In genomic region chr6:11594936-11595335, GRCm38 (mm10) we compare ENCODE assay signal across 11 mouse cellular contexts.
DNase-seq lines count a peak whose midpoint lies in the region; ATAC-seq lines count a peak whose summit lies in the region.
"Had no signal": no experiment of that assay in that cellular context is flagged by ENCODE, and none has a peak within 500 bp of the region (broad histone marks: within the 10 kb centered on the region; RNA-seq: fewer than 3 reads in every experiment).

No protein-coding gene starts in this region.

- H3K4me1 ChIP-seq in limb, embryonic 11.5 days (ENCODE audit: control insufficient read depth, insufficient read depth, low read length) = 0 out of 2 replicates have a peak, but pooled peaks cover 3% of the 10 kb centered on the region
- H3K4me1 ChIP-seq: stomach, embryonic 15.5 days had no signal

- no peak overlapping the region for H3K4me3 ChIP-seq in limb, embryonic 11.5 days (ENCODE audit: low read depth, low read length)
- H3K4me3 ChIP-seq: gastrocnemius, adult 2 months; stomach, embryonic 15.5 days had no signal

- peak; percentile 16 for DNase-seq in embryo, embryonic 10 days (ENCODE audit: low spot score)
- no peak for DNase-seq in embryo, embryonic 9.5 days (ENCODE audit: extremely low spot score)
- DNase-seq in layer of hippocampus, adult 9-11 months = peak; percentile 2
- DNase-seq in layer of hippocampus, adult 18-20 months (ENCODE audit: low spot score in 2 of 2) = no peak
- DNase-seq in adrenal gland, postnatal 14 days = peak; percentile 40
- peak; percentile 30 for DNase-seq in limb, embryonic 11.5 days (ENCODE audit: low spot score)
- no peak for DNase-seq in urinary bladder, adult 18-20 months (ENCODE audit: low spot score in 2 of 2)
- no peak for DNase-seq in heart, adult 18-20 months
- DNase-seq: gastrocnemius, adult 2 months; kidney, adult 8-10 months had no signal

- H3K4me2 ChIP-seq in limb, embryonic 11.5 days (ENCODE audit: low read depth, severe bottlenecking) = no peak overlapping the region
- H3K4me2 ChIP-seq: stomach, embryonic 15.5 days had no signal

- no peak overlapping the region for H3K9ac ChIP-seq in limb, embryonic 11.5 days (ENCODE audit: low read length)
- H3K9ac ChIP-seq: stomach, embryonic 15.5 days had no signal

- WGBS in limb, embryonic 11.5 days = 34% methylated on average over 2 of the region's 2 CpGs

- no peaks in the 10 kb centered on the region for H3K27me3 ChIP-seq in limb, embryonic 11.5 days (ENCODE audit: control insufficient read depth, insufficient read depth, low read length)
- H3K27me3 ChIP-seq: stomach, embryonic 15.5 days had no signal

- ATAC-seq in limb, embryonic 11.5 days (ENCODE audit: insufficient number of reproducible peaks, low FRiP score, low TSS enrichment, low read depth) = no peak

- H3K9me3 ChIP-seq in limb, embryonic 11.5 days (ENCODE audit: control insufficient read depth, low read length) = no peaks in the 10 kb centered on the region
- H3K9me3 ChIP-seq: stomach, embryonic 15.5 days had no signal

- H3K27ac ChIP-seq in limb, embryonic 11.5 days (replicated peaks; ENCODE audit: low read depth, low read length) = no peak overlapping the region
- H3K27ac ChIP-seq: gastrocnemius, adult 2 months; stomach, embryonic 15.5 days had no signal

- no peaks in the 10 kb centered on the region for H3K36me3 ChIP-seq in limb, embryonic 11.5 days (ENCODE audit: control insufficient read depth, insufficient read depth, low read length)
- H3K36me3 ChIP-seq: stomach, embryonic 15.5 days had no signal

Comparison
In these comparisons a context has a peak if more than half of its experiments do, and no peak if none do; other contexts are left out.
1. DNase-seq: peak in embryo, embryonic 10 days (single experiment), layer of hippocampus, adult 9-11 months (single experiment), adrenal gland, postnatal 14 days (single experiment) and limb, embryonic 11.5 days (single experiment); none in embryo, embryonic 9.5 days (single experiment), layer of hippocampus, adult 18-20 months (0 of 2), urinary bladder, adult 18-20 months (0 of 2) and heart, adult 18-20 months (0 of 2).